Mouse (Mus musculus) adrenal gland, adult 18-20 months (tissue): ENCODE data around the gene Mettl25. TPM values are rescaled to one million over a fixed set of nuclear protein-coding genes. Genes with fewer than 3 reads are reported as not detected.

Experiments used
- DNase-seq, 2 experiments: peaks; one replicate each; pipeline ENCODE4 v3.0.0; 2021 to 2022; ENCODE audit warnings: low spot score in 2 of 2
- total RNA-seq, 2 experiments: library from RNA; stranded (reverse); gene quantifications; 1 replicate in 1 of 2; 2 replicates in 1 of 2; pipeline ENCODE4 v1.2.3; 2021

Mettl25 gene
- total RNA-seq, 2 experiments from 2014 or later: 5.1 to 6.2 TPM

DNA sequence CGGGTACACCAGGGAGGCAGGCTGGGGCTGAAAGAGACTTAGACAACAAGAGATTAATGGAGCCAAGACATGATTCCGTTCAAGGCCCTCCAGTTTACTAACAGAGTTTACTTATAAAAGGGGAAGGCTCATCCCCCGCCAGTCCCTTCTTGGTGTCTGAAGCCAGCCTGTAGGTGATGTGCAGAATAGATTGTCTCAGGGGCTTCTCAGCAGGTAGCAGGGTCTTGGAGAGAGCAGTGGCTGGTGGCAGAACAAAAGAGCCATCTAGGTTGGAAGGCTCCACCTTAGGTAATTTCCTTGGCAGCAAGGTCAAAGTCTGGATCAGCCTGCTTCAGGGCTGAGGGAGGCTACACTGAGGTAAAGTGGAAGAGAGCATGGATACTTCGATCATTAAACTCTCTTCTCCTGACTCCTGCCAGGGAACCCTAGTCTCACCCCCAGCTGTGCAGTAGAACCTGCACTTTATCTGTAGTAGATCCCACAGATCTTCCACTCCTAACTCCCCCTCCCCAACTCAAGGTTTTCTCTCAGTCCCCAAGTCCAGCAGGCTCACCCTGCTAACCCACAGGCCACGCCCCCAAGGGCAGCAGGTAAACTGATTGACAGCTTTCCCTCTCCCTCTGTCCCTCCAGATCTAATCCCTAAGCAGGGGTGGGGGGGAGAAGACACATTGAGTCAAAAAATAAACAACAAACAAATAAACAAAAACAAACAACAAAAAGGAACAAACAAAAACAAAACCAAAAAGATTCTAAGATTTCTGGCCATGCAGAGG is 87.2 kb downstream of the Mettl25 start:
- DNase-seq: no peak

GRCm38 (mm10) chr10:105746019-105746418 is 95.2 kb downstream of the Mettl25 start:
- no peak for DNase-seq

DNA sequence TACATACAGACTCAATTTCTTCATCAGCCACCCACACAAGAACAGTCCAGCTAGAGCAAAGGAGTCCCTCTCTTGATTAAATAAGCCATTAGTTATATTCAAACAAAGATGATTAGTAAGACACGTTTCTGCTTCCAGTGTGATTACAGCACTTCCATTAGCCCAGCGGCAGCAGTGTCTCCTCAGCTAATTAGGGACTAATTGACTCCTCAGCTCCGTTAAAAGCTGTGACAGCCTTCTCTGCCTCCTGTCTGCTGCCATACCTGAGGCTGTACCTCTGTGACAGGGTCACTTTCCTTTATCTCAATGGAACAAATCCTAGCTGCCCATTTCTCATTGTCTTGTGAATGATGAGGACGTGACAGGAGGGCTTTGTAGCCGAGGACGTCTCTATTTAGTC is 99.4 kb downstream of the Mettl25 start:
- DNase-seq: no peak

- DNase-seq: no peak
Measured at GRCm38 (mm10) chr10:105738942-105739341, 102.2 kb downstream of the Mettl25 start.

DNA sequence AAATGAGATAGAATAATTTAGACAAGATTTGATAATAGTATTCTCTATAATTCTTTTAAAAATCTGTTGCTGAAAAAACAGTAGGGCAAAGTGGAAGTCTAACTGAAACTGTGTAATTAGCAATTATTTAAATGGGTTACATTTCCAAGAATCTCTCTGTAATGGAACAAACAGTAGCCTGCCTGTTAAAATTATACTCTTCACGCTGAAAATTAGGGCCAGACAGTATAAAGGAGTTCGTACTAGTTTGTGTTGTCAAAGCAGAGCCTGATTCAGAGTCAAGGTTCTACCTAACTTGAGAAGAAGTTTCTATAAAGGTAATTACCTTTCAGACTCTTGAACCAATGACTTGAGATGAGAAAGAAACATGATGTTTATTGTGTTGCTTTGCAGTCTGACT is 113.4 kb downstream of the Mettl25 start:
- DNase-seq: no peak

- DNase-seq: no peak
Measured at GRCm38 (mm10) chr10:105727353-105727752, 113.8 kb downstream of the Mettl25 start.

- no peak for DNase-seq
Measured at GRCm38 (mm10) chr10:105714844-105715243, 126.3 kb downstream of the Mettl25 start.

GRCm38 (mm10) chr10:105714366-105714765 is 126.8 kb downstream of the Mettl25 start:
- no peak for DNase-seq

GRCm38 (mm10) chr10:105713222-105713621 is 128.0 kb downstream of the Mettl25 start:
- no peak for DNase-seq

Other genes starting within 250 kb of the Mettl25 start
- gene Ccdc59, start 313 bp downstream of the Mettl25 start, total RNA-seq: 10 to 100 TPM; 20.3 to 21.0 TPM